Mouse (Mus musculus) kidney, adult 2 months (tissue): Measurements from ENCODE around the gene Prpsap1.

ENCODE experiments used
- CTCF ChIP-seq: fragments of 200-500 bp; conservative IDR thresholded peaks from 2 replicates; pipeline ENCODE4 v1.5.1; 2011; ENCODE audit warnings: low read depth, mild to moderate bottlenecking, control low read depth, low read length, moderate library complexity, mixed read lengths; ENCODE audit not compliant: insufficient read depth, insufficient read length
- POLR2A ChIP-seq: fragments of 200-500 bp; IDR thresholded peaks from one replicate; pipeline ENCODE4 v1.6.1; 2011; ENCODE audit warnings: low read depth, low read length, control low read depth

GRCm38 (mm10) chr11:116512987-116513386 lies 19.0 kb upstream of the Prpsap1 start:
- TF ChIP-seq CTCF (no peak), POLR2A (no peak)
